Mouse (Mus musculus): ENCODE data around the gene Tmem117. TPM values are rescaled to one million over a fixed set of nuclear protein-coding genes. Genes with fewer than 3 reads are reported as not detected.

Tmem117 gene
- total RNA-seq, 1 experiment from 2014 or later = 4.9 TPM

DNA sequence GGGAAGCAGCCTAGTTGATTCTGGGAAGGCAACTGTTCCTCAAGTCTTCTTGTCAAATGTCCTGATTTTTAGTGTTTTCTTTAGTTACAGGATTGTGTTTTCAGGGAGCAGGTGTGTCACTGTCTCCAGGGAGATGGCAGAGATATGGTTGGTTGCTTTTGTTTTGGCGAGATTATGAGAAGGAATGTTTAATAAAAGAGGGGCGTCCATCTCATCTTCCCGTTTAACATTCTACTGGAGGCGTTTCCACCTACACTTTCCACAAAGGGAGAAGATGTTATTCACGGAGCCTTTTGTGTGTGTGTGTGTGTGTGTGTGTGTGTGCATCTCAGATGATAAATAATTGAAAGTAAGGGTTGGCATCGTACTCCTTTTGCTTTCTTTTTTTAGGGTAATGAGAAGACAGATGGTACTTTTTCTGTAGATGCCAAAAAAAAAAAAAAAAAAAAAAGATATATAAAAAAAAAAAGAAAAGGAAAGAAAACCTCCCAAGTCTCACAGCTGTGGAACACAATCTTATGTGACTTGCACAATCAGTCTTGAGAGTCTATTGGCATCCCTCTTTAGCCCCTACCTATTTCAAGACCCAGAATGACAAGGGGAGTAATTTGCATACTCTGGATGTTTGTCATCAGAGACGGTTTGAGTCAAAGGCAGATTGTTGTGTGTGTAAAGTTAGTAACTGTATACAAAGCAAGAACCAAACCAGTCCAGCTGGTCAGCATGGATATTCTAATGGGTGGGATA, 142.0 kb downstream of the Tmem117 start:
- DNase-seq = no peak

DNA sequence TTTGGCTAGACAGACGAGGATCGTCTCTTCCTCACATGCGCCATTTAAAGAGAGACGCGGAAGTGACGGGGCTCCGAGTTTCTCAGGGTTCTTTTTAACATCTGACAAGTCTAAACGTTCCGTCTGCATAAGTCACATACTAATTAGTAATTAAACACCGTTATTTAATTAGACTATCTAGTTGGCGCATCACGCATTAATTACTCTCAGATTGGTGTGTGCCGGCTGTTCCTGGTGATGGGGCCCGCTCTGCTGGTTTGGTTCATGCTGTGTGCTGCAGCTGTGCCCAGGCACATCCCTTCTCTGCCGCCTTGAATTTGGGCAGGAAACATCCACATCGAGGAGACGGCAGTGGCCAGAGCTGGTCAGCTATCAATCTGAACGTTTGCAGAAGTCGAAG, 142.7 kb downstream of the Tmem117 start:
- DNase-seq = no peak

DNA sequence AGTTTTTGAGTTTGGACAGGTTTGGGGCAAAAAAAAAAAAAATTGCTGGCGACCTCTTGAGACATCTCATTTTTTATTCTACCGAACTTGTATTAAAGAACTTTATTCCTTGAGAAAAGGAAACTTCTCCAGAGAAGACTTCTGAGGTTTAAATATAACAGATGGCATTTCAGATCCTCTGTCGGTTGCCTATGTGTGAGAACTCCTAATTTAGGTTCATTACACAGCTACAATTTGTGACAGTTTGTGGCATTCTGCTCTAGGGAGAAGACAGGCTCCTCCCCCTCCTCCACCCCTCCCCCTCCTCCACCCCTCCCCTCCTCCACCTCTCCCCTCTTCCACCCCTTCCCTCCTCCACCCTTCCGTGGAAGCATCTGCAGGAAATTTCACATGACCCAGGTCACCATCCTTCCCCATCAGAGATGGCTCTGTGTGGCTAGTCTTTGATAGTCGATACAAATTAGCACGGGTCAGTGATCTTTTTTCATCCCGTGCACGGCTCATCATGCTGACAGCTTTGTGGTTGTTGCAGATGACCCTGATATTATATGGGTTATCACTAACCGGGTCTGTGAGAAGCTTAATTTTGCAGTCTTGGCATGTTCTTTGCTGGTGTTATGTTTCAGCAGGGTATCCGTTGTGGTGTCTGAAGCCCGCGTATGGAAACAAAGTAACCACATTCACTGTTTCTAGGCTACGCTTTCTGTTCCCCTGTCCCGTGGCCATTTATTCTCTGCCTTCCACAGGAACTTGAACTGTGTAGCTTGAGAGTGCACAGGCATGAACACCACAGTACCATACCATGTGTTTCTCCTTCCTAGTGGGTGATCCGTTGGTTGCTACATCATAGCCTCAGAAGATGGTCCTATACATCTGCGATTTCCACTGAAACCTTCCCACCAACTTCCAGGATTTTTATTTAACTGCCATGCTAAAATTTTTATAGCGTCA, 147.4 kb downstream of the Tmem117 start:
- no peak for DNase-seq

DNA sequence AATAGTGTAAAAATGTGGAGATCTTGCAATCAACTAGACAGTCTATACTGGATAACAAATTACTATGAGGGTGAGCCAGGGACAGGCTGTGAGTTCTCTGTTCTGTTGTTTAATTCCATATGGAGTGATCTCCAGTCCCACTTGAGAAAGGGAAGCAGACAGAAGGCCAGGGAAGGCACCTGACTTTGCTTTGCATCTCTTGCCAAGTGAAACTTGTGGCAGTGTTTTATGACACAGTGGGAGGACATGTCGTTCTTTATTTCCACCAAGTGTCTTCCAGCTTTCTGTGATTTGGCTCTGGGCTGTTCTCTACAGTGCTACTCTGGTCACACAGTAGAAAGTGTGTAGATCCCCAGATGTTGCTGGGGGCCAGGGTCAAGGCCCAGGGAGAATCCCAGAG, 152.5 kb downstream of the Tmem117 start:
- DNase-seq = no peak

DNA sequence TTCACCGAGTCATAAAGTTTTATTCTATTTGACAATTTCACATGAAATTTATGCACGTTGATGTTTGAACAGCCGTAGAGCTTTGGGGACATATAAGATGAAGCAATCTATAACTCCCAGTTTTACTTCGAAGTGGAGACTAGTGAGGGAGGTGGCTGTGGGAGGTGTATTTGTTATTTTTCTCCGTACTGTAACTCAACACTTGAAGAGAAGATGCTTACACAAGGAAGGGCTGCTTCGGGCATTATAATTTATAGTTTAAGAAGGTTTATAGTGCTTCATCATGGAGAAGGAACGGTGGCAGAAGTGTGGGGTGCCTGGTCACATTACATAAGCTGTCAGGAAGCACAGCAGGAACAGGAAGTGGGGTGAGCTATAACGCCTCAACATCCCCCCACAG, 164.4 kb downstream of the Tmem117 start:
- DNase-seq = no peak

DNA sequence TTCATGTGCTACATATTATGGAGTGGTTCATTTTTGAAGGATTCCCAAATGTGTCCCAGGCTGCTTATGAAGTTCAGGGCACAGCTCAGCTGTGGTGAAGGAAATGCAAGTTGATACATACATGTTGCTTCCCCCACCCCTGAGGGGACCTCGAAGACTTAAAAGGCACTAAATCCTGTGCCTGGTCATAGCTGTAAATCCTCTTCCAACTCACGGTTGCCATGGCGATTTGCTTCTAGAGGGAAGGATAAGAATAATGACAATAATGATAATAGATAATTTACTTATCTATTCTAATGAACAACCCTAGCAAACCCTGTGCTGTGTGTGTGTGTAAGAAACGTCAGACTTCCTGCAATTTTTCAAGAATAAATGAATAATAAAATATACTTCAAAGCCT, 166.5 kb downstream of the Tmem117 start:
- DNase-seq = no peak

DNA sequence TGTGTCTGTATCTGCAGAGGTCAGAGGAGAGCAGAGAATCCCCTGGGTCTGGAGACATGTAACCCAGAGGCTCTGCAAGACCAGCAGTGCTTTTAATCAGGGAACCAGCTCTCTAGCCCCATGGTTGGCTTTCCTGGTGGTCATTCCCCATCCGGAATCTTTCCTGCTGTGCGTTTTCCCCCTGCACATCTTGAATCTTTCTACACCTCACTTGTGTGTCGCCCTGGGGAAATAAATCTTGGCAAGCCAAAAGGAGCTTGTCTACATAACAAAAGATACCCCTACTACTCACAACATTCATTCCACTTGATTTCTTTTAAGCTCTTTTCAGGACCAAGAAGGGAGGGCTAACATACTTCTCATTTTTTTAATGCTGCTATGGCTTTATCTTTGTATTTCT, 169.2 kb downstream of the Tmem117 start:
- no peak for DNase-seq

DNA sequence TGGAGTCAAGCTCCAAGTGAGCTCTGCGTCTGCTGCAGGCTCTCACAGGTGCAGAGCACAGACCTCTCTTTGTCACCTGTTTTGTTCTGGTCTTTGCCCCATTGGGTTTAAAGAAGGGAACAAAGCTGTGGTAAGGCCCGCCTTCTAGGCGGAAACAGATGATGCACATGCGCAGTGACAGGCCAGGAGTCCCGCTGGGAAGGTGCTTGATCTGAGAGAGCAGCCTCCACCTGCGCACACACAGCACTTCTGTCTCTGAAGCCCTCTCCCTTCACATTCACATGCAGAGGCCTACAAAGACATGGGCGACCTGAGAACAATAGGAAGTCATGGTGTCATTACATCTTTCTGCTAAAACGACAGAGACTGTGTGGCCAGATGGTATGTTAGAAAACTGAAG, 172.4 kb downstream of the Tmem117 start:
- DNase-seq = no peak

DNA sequence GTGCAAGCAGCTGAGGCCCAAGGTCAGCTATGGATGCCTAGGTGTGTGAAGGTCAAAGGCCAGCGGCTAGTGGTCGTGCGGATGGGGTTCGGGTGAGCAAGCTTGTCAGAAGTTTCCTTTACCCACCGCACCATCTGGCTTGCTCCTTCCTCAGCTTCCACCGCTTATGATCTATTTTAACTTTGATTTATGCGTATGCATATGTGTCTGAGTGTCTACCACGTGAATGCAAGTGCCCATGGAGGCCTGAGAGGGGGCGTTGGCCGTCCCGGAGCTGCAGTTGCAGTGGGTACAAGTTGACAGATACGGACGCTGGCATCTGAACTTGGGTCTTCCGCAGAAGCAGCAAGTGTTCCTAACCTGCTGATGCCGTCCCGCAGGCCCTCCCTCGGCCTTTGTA, 173.8 kb downstream of the Tmem117 start:
- no peak for DNase-seq

DNA sequence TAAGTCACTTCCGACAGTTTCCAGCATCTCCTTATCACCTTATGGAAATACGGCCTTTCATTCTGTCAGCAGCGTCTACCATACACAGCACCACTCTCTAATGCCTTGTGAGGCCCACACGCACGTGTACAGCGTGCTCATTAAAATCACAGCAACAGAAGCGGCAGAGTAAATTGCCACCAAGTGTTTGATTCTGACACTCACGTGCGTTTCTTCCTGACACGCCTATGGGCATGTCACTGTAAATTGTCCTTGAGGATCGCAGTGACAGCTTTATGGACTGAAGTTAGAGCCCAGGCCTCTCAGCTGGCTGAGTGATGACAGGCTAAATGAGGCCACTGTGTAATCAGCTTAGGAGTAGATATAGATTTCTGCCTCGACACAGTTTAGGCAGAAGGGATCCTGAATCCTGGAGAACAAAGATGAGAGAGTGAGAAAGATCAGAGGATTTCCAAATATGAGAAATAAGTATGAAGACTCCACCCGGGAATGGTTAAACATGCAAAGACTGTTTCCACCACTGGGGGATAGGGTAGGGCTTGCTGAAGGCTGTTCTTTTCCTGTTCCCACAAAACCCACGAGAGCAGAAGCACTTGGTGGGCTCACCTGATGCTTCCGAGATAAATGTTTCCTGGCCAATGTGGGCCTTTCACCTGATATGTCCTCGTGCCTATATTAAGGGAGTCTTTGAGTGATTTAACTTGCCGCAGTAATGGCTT, 174.8 kb downstream of the Tmem117 start:
- DNase-seq = no peak

DNA sequence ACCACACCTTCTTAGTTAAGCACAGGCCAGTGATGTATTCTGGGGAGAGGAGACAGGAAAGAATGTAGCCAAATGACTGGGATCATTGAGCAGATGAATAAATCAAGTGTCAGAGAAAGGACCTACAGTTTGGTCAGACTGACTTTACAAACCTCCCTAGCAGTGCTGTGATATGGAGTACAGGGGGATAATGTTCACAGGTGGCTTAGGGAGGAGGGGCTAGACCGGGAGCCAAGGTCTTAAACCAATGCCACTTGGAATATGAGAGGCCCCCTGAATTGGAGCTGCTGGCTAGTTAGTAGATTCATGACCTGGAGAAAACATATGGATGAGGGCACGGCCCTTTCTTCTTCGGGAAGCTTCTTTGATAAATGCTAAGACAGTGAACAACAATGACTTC, 177.0 kb downstream of the Tmem117 start:
- DNase-seq = no peak

DNA sequence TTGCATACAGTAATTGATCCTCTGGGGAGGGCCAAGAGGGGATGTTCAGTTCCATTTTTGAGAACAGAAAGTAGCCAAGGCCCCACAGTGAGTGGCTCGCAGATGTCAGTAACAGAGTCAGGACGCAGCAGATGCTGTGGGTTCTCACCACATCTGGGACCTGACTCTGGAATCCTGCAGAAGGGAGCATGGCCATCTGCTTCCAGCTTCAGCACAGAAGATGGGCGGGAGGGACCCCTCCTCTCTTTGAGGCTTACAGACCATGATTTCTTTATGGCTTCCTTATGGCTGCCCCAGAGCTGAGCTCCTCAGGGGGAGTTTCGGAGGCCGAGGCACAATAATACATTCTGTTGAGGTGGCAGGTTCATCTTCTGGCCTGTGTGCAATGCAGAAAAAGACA, 182.5 kb downstream of the Tmem117 start:
- no peak for DNase-seq

DNA sequence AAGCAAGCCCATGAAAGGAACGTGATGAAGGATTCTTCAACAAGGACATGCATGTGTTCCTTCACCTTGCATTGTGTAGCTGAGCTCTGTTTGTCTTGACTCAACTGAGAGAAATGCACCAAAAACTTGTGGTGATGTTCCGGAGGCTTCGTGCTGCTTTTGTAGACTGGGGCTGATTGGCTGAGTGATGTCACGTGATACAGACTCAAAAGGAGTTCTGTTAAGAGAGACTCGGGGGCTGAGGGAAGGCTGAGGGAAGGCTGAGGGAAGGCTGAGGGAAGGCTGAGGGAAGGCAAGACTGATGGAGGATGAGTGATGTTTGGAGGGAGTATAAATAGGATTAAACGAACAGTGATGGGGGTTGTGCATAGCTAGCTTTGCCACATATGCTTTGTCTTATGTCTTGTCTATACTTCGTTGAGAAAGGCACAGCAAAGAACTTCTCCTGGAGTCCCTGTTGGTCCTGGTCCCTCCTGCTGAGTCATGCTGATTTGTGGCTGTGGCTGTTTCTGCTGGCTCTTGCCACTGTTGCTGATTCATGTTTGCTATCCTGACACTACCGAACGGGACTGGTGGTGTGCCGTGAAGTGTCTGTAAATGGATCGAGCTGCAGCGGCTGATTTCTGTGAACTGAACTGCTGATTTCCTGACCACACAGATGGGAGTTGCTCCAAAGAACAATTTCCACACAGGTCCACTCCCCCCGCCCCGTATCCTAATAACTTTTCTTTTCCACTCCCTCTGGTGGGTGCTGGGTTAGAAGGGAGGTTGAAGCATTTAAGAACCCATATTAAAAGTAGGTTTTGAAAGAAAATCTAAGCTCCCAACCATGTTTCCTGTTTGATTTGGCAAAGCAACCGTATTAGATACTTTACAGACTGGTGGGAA, 185.4 kb downstream of the Tmem117 start:
- DNase-seq = no peak

DNA sequence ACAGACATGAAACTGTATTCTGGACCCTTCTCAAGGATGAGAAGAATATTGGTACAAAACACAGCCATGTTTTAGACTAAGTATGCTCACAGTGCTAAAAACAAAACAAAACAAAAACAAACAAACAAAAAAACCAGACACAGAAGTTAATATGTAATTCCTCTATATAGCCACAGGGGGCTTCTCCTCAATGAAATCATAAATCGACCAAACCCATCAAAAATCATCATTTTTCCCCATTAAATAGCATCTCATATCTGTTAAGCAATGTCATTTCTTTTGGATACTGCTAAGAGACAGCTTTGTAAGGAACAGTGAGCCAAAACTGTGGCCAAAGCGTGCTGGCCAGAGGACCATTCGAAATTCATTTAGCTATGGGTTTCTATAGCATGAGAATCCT, 206.6 kb downstream of the Tmem117 start:
- no peak for DNase-seq

DNA sequence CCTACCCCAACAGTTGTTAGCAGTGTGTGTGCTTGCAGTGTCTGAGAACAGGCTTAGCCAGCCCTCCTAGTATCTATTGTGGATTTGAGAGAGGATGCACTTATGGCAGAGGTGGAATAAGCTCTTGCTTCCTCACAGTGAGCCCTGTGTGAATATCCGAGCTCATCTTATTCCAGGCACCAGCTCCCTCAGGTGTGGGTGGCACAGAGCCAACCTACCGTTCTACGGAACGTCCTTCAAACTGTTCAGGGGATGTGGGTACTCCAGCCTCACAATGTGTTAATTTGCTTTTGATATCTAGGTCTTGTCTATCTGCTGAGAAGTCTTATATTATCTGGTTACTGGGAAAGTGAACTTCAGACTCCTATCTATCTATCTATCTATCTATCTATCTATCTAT, 209.6 kb downstream of the Tmem117 start:
- DNase-seq = no peak

DNA sequence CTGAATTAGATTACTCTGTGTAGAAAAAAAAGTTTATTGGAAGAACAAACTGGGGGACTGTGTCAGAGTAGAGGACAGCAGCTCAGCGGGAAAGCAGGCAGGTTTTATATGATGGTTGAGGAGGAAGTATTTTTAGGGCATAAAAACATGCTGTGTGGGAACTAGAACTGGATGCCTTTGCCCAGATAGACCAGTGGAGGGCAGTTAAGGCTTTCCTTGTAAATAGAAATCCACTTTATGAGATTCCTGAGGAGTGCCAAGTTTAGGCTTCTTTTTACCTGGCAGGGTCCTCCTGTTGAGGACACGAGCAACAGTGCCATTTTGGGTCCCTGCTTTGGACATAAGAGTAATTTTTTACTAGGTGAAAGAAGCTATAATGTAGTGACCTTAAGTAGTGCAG, 218.5 kb downstream of the Tmem117 start:
- DNase-seq = no peak

DNA sequence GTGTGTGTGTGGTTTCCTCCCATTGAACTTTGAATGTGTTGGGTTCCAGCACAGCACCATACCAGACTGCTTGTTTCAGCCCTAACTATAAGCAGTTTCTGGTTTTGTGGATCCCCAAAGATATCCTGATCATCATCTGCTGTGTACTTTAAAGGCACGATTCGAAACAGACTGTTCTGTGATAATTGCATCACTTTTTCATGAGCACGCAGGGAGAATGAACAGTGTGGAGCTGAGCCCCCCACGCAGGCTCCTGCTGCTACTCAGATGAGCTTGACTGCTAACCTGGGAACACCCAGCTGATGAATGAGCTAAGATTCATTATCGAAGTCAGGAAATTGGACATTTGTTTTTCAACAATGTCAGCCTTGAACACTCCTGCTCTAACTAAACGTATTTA, 230.6 kb downstream of the Tmem117 start:
- DNase-seq = no peak

DNA sequence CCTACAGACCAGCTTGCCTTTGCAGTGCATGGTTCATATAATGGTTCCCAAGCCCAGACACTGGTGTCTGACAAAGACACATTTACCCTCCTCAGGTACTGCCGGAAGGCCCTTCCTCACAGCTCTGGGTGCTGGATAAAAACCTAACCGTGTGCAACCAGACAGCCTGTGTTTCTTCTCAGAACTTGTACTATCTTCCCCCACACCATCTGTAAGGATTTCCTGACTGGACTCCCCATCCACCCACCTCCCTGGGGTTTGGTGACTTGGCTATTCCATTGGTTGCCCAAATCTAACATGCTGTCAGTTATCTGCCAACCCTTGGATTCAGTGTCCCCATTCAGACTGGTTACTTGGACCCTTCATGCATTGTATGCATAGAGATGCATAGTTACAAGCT, 232.1 kb downstream of the Tmem117 start:
- no peak for DNase-seq

DNA sequence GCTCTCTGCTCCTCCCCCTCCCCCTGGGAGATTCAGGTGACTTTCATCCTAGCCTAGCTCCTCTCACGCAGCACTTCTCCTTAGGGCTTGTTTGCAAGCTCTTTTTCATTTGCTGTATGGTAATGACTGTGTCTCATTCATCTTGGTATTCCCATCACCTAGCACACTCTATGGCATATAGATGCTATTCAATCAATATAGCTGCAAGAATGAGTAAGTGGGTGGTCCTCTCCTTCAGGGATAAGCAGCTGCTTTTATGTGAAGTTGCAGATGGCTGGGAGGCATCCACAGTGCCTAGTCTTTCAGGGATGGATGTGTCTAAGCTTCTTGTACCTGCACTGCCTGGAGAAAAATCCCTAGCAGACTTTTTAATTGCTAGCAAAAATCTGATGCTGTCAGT, 235.1 kb downstream of the Tmem117 start:
- DNase-seq = no peak

DNA sequence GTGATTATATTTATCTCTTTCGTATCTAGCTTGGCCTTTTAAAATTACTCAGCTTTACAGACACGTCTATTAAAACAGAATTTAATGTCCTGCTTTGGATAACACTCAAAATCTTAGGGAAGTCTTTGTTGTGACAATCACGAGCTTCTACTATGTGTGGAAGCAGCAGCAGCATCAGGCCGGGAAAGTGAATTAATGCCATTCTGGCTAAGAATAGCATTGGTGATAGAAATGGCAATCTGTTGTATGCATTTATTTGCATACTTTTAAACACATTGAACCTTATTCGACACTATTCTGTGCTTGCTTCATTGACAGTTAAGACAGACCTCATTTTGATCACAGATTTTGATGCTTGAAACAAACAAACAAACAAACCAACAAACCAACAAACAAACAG, 239.3 kb downstream of the Tmem117 start:
- no peak for DNase-seq

DNA sequence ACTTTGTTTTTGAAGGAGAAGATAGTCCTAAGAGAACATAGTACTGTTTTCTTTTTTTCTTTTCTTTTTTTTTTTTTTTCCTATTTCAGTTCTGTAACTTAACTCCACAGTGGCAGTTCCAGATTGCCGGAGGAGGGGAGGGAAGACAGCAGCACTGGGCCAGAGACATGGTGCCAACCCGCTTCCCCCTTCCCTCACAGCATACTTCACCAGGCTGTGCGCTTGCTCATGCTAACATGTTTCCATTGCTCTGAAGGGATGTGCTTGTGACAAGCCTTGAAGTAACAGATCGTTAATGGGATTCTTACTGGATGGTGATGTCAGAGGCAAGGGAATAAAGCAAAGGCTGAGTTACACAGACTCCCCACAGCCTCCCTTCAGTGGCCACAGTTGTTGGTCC, 256.0 kb downstream of the Tmem117 start:
- DNase-seq = no peak

DNA sequence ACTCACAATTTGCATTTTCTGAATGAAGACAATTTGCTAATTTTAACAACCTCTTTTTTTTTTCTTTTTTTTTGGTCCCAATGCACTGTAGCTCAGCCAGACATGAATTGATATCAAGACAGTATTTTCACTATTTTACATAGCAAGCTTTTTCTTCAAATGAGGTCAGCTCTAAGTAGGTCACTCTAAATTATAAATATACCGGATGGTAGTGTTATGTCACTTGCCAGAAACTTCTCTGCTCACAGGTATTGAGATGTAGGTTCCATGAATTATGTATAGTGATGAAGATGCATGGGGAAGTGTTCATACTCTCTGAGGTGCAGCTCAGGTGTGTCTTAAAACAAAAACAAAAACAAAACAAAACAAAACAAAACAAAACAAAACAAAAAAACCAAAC, 264.2 kb downstream of the Tmem117 start:
- no peak for DNase-seq
